Mouse (Mus musculus) liver, embryonic 15.5 days (tissue): ENCODE results near the gene Mfsd7a. TPM values are rescaled to one million over a fixed set of nuclear protein-coding genes. Genes with fewer than 3 reads are reported as not detected.
A peak's percentile ranks its signal among the peaks of the same experiment; 100 is the strongest.
"Not testable (repeated sequence)": the region's sequence is repeated elsewhere in the genome, so short reads cannot be mapped to it uniquely, and the experiment has no call there.

ENCODE experiments used
- ATAC-seq: fragments of 200-750 bp; cut with Nextera tagmentation; 2 replicates; pipeline ENCODE4 v1.8.0; 2017; ENCODE audit warnings: moderate number of reproducible peaks, mild to moderate bottlenecking, moderate library complexity; ENCODE audit not compliant: insufficient read depth
- H3K27ac ChIP-seq: fragments of 300-500 bp; sonication (generic); replicated peaks from 2 replicates; pipeline ENCODE4 v1.5.1; 2015; ENCODE audit warnings: mild to moderate bottlenecking, inconsistent platforms
- H3K27me3 ChIP-seq: fragments of 300-500 bp; sonication (generic); 2 replicates; pipeline ENCODE4 v1.6.1; 2015; ENCODE audit warnings: mild to moderate bottlenecking, inconsistent platforms
- H3K36me3 ChIP-seq: fragments of 300-500 bp; sonication (generic); replicated peaks from 2 replicates; pipeline ENCODE4 v1.6.1; 2015; ENCODE audit warnings: moderate library complexity, mild to moderate bottlenecking, inconsistent platforms
- H3K4me1 ChIP-seq: fragments of 300-500 bp; sonication (generic); replicated peaks from 2 replicates; pipeline ENCODE4 v1.6.1; 2015; ENCODE audit warnings: inconsistent platforms
- H3K4me2 ChIP-seq: fragments of 300-500 bp; sonication (generic); 2 replicates; pipeline ENCODE4 v1.6.1; 2015; ENCODE audit warnings: moderate library complexity, mild to moderate bottlenecking, inconsistent platforms
- H3K4me3 ChIP-seq: fragments of 300-500 bp; sonication (generic); replicated peaks from 2 replicates; pipeline ENCODE4 v1.5.1; 2015; ENCODE audit warnings: mild to moderate bottlenecking, inconsistent platforms
- H3K9ac ChIP-seq: fragments of 300-500 bp; sonication (generic); 2 replicates; pipeline ENCODE4 v1.6.1; 2015; ENCODE audit warnings: moderate library complexity, mild to moderate bottlenecking, inconsistent platforms
- H3K9me3 ChIP-seq: fragments of 300-500 bp; sonication (generic); replicated peaks from 2 replicates; pipeline ENCODE4 v1.6.1; 2016; ENCODE audit warnings: inconsistent platforms
- WGBS: fragments of 180-500 bp; shearing (Covaris S2); methylation state at CpG from one replicate; pipeline ENCODE4 v1.1.7; 2015; ENCODE audit warnings: mixed read lengths; ENCODE audit not compliant: insufficient replicate concordance; 5-methylcytosine and 5-hydroxymethylcytosine counted together
- polyA plus RNA-seq: library from polyadenylated mRNA; unstranded; fragments of >200 nt; fragmentation: Nextera tagmentation; extraction: Ambion mirVana; gene quantifications from 2 replicates; pipeline ENCODE4 v1.2.1, GENCODE M21; 2015

Mfsd7a gene
- 0.16 and 0.28 TPM in 2 replicates for polyA plus RNA-seq

DNA sequence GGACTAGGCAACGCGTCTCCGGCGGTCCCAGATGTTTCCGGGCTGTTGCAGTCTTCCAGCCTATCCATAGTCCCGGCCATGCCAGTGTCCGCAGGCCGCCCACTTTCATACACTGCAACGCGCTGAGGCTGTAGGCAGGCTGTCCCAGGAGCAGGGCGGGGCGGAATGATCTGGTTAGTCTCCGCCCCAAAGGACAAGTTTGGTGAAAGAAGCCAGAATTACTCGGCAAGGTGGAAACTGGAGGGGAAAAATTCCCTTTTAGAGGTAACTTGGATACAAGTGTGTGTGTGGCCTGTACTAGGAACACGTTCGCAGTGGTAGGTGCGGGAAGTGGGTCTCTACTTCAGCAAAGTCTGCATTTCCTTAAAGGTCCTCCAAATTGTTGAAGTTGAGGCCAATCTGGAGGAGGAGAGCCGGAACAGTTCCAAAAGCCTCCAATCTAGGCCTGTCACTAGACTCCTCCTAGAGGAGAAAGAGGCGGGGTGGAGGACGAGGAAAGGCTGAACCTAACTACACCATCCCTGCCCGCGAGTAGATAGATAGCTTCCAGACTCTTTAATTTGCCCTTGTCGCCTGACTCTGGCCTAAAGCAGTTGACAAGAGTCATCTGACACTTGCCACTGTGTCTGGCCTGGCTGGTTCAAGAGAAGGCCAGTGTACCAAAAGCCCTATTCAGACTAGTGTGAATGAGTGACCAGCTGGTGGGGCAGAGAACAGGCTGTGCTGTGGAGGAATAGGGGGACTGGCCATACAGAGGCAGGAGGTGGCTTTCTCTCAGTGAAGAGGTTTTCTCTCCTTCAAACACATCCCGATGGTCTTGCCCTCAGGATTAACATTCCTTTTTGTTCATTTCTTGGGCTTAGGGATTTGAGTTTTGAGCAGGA, at the start of gene Mfsd7a:
TSS of gene Mfsd7a (minus strand) at position 107 of the 884 bp plus-strand sequence.
- 15% methylated on average over 24 of the region's 24 CpGs for WGBS
- peak; percentile 75 for ATAC-seq
- 0 out of 2 replicates have a peak within 1 kb of the TSS, but pooled peaks have one; percentile 19 for H3K27ac ChIP-seq

DNA sequence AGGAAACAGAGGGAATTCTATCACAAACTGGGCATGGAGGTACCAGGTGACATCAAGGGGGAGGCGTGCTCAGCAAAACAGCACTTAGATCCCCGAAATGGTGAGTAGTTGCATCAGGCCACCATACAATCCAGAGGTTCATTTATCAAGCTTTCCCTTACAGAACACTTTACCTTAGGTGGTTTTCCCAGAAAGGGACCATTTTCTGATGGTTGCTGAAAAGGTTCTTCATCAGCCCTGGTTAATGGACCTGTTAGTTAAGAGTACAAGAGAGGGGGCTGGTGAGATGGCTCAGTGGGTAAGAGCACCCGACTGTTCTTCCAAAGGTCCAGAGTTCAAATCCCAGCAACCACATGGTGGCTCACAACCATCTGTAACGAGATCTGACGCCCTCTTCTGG, 37.5 kb upstream of the Mfsd7a start:
- 77% methylated on average over 5 of the region's 5 CpGs for WGBS
- not testable (repeated sequence) for H3K4me1 ChIP-seq, ATAC-seq

More for the DNA sequence above, at the start of gene Mfsd7a:
- H3K4me3 ChIP-seq = peak within 1 kb of the TSS; percentile 46
- 0 out of 2 replicates have a peak within 1 kb of the TSS, but pooled peaks have one; percentile 18 for H3K9ac ChIP-seq
- no peaks in the 10 kb centered on the region for H3K9me3 ChIP-seq
- H3K4me1 ChIP-seq = peaks cover 54% of the 10 kb centered on the region
- H3K4me2 ChIP-seq = peak within 1 kb of the TSS; percentile 77
- peaks cover 13% of the 10 kb centered on the region; the same call in 1 of the 2 replicates for H3K27me3 ChIP-seq
- no peaks in the 10 kb centered on the region for H3K36me3 ChIP-seq

DNA sequence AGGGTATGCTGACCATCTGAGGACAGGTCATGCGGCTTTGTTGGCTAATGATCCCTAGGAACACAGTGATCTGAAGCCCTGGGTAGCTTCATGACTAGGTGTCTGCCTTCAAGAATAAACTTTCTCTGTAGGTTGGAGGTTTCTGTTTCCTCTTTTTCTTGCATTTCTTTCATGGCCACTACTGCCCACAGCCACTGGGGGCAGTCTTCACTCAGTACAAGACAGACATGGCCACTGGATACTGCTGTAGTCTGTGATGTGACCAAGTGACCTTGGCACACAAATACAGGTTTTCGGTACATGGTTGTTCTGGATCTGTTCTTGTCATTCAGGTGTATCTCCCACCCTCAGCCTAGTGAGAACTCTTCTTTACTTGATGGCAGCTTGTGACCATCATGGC, 36.5 kb upstream of the Mfsd7a start:
- H3K27ac ChIP-seq = no peak overlapping the region
- no peaks in the 10 kb centered on the region for H3K27me3 ChIP-seq
- 78% methylated on average over 2 of the region's 2 CpGs for WGBS
- H3K36me3 ChIP-seq = peaks cover 66% of the 10 kb centered on the region
- H3K9me3 ChIP-seq = no peaks in the 10 kb centered on the region
- no peak overlapping the region for H3K4me3 ChIP-seq
- H3K4me2 ChIP-seq = no peak overlapping the region
- ATAC-seq = no peak
- H3K4me1 ChIP-seq = peaks cover 8% of the 10 kb centered on the region
- H3K9ac ChIP-seq = no peak overlapping the region

More for the DNA sequence above, 37.5 kb upstream of the Mfsd7a start:
- H3K9me3 ChIP-seq, H3K9ac ChIP-seq, H3K4me2 ChIP-seq, H3K27ac ChIP-seq, H3K4me3 ChIP-seq, H3K27me3 ChIP-seq: not testable (repeated sequence)
- H3K36me3 ChIP-seq = peaks cover 74% of the 10 kb centered on the region

DNA sequence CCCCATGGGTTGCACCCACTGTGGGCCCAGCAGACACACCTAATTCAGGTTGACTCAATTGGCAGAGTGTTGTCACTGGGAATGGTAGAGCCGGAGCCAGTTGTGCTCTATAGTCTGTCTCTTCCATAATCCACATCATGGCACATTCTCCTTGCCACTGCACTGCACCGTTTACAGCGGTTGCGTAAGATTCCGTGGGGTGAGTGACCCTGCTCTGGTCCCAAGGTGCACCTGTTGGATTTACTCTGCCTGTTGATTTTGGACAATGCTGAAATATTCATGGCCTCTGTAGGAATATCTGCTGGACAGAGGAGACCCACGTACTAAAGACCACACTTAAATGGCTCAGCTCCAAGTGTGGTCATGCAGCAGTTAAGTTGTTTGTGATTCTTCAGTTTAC, 34.3 kb upstream of the Mfsd7a start:
- H3K4me1 ChIP-seq = peaks cover 8% of the 10 kb centered on the region
- H3K9me3 ChIP-seq = no peaks in the 10 kb centered on the region
- peak; percentile 60 for ATAC-seq
- H3K4me2 ChIP-seq = no peak overlapping the region
- H3K9ac ChIP-seq = no peak overlapping the region
- H3K36me3 ChIP-seq = peaks cover 60% of the 10 kb centered on the region
- no peaks in the 10 kb centered on the region for H3K27me3 ChIP-seq
- H3K4me3 ChIP-seq = no peak overlapping the region
- 76% methylated on average over 6 of the region's 6 CpGs for WGBS
- H3K27ac ChIP-seq = no peak overlapping the region

DNA sequence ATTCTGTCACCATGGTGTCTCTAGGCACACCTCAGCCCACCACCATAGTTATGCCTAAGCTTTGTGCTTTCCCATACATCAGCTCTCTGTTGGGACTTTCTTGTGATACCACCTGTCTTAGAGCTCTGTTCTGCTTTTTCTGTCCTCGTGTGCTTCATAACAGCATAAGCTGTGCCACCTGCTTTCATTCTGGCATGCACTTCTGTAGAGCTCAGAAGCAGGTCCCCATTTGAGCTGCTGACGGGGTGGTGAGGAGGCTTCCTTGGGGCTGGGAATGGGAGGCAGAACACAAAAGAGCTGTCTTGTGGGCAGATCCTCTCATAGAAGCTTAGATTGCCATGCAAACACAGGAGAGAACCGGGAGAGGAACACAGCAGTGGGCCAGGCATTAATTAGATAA, 27.3 kb upstream of the Mfsd7a start:
- no peaks in the 10 kb centered on the region for H3K9me3 ChIP-seq
- no peak for ATAC-seq
- WGBS = 79% methylated on average over 3 of the region's 3 CpGs
- H3K36me3 ChIP-seq = peaks cover 76% of the 10 kb centered on the region
- no peaks in the 10 kb centered on the region for H3K27me3 ChIP-seq
- no peak overlapping the region for H3K4me3 ChIP-seq
- H3K4me2 ChIP-seq = no peak overlapping the region
- no peaks in the 10 kb centered on the region for H3K4me1 ChIP-seq
- H3K27ac ChIP-seq = no peak overlapping the region
- no peak overlapping the region for H3K9ac ChIP-seq

DNA sequence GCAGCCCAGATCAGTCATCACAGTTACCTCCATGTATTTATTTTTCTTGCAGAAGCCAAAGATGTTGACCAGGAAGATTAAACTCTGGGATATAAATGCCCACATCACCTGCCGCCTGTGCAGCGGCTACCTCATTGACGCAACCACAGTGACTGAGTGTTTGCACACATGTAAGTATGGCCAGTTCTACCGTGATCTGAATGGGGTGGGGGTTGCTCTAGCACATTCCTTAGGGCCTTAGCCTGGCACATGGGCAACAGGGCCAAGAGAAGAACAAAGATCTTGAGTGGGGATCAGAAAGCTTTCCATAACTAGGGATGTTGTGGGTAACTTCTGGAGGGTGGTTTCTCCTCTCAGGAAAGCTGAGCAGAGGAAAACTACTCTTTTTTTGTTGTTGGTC, 25.0 kb upstream of the Mfsd7a start:
- Histone ChIP-seq H3K36me3 (peaks cover 74% of the 10 kb centered on the region), H3K4me3 (no peak overlapping the region), H3K27ac (no peak overlapping the region), H3K27me3 (no peaks in the 10 kb centered on the region), H3K9me3 (no peaks in the 10 kb centered on the region), H3K4me1 (peaks cover 5% of the 10 kb centered on the region; the same call in 1 of the 2 replicates), H3K9ac (no peak overlapping the region), H3K4me2 (no peak overlapping the region)
- WGBS = 88% methylated on average over 4 of the region's 4 CpGs
- no peak for ATAC-seq

DNA sequence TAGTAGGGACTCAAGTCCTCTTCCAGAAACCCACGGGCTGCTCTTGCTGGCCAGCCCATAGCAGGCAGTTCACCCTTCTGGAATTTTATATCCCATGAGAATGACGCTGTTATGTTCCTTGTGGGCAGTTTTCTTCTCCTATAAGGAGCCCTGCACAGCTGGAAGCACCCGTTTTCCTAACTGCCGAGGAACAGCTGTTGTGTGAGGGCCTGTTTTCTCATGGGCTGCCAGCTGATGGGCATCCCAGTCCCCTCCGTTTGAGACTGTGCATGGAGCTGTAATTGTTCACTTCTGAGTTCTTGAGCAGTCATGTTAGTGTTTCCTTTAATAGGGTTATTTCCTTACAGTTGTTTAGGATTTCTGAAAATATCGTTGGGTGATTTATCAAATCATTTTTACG, 20.9 kb upstream of the Mfsd7a start:
- H3K4me2 ChIP-seq = no peak overlapping the region
- no peaks in the 10 kb centered on the region for H3K9me3 ChIP-seq
- ATAC-seq = no peak
- no peaks in the 10 kb centered on the region for H3K27me3 ChIP-seq
- H3K4me3 ChIP-seq = no peak overlapping the region
- H3K9ac ChIP-seq = no peak overlapping the region
- H3K27ac ChIP-seq = no peak overlapping the region
- WGBS = 77% methylated on average over 7 of the region's 7 CpGs
- H3K36me3 ChIP-seq = peaks cover 40% of the 10 kb centered on the region
- H3K4me1 ChIP-seq = peaks cover 40% of the 10 kb centered on the region

DNA sequence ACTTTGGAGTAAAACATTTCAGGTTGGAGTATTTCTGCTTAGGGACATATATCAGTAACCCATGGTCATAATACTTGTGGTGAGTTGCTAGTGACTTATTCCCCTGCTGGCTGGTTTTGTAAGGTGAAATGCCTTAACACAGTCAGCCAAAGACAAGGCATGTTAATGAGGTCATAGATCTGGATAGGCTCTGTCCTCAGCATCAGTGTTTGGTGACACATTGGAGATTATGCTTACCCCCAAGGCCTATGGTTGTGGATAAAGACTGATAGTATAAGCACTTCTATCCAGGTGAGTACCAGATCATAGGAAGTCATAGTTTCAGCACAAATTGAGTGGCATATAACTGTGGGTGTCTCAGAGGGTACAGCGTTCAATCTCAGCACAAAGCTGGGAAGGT, 18.0 kb upstream of the Mfsd7a start:
- Histone ChIP-seq H3K4me1 (peaks cover 68% of the 10 kb centered on the region), H3K9ac (no peak overlapping the region), H3K36me3 (peaks cover 12% of the 10 kb centered on the region; the same call in 1 of the 2 replicates), H3K9me3 (no peaks in the 10 kb centered on the region), H3K4me3 (no peak overlapping the region), H3K4me2 (0 out of 2 replicates have a peak overlapping the region, but pooled peaks have one; percentile 88), H3K27ac (peak overlapping the region; percentile 78), H3K27me3 (no peaks in the 10 kb centered on the region)
- 97% methylated on average over 1 of the region's 1 CpGs for WGBS
- ATAC-seq = no peak

DNA sequence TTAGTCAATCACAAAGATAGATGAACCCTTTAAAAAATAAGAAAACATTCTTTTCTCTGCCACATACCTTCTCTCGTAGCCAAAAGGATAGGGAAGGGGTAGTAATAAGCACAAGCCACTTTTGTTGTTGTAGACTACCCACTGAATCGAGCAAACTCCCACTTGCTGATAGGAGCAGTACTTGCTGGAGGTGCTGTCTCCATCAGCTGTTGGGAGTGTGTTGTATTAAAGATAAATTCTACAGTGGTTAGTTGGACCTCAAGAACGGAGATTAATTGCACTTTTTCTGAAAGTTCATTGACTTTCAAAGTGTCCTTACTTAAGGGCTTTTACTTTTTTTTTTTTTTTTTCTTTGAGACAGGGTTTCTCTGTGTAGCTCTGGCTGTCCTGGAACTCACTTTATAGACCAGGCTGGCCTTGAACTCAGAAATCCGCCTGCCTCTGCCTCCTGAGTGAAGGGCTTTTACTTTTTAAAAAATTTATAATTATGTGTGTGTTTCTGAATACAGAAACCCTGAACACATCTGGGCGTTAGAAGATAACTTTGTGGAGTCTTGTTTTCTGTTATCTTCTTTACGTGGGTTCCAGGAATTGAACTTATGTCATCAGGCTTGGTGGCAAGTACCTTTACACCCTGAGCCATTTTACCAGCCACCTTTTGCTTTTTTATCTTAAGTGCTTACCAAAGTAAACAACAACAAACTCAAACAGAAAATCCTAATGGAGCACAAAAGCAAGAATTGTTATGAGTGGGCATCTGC, 16.6 kb upstream of the Mfsd7a start:
- peak overlapping the region; percentile 78 for H3K27ac ChIP-seq
- ATAC-seq = no peak
- peaks cover 76% of the 10 kb centered on the region for H3K4me1 ChIP-seq
- no peaks in the 10 kb centered on the region for H3K27me3 ChIP-seq
- 0 out of 2 replicates have a peak overlapping the region, but pooled peaks have one; percentile 6 for H3K9ac ChIP-seq
- peak overlapping the region; percentile 88 for H3K4me2 ChIP-seq
- H3K4me3 ChIP-seq = no peak overlapping the region
- H3K36me3 ChIP-seq = peaks cover 11% of the 10 kb centered on the region; the same call in 1 of the 2 replicates
- 21% methylated on average over 6 of the region's 6 CpGs for WGBS
- H3K9me3 ChIP-seq = no peaks in the 10 kb centered on the region

DNA sequence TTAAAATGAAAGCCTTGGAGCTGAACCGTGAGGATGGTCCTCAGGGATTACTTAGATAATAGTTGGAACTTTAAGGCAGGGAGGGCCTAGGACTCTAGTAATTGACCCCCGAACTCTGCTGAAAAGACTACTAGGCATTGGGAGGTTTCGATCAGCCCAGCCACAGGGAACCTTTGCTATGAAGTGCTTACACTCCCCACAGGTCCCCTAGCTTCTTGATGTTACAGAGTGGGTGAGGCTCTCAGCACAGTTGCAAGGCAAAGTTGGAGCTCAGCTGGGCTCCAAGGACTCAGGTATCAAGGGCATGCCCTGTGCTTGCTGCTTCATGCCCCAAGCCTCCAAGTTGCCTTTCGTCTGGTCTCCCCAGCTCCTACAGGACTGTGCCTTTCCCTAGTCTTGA, 13.8 kb upstream of the Mfsd7a start:
- Histone ChIP-seq H3K9me3 (no peaks in the 10 kb centered on the region), H3K4me1 (peaks cover 65% of the 10 kb centered on the region), H3K9ac (peak overlapping the region; percentile 97), H3K4me3 (peak overlapping the region; percentile 87), H3K36me3 (no peaks in the 10 kb centered on the region), H3K4me2 (peak overlapping the region; percentile 88), H3K27ac (peak overlapping the region; percentile 85), H3K27me3 (peaks cover 8% of the 10 kb centered on the region; the same call in 1 of the 2 replicates)
- 51% methylated on average over 4 of the region's 4 CpGs for WGBS
- ATAC-seq = no peak
